Mouse (Mus musculus) heart, postnatal 0 days (tissue): Measurements from ENCODE around the gene Zcchc17. TPM values are rescaled to one million over a fixed set of nuclear protein-coding genes. Genes with fewer than 3 reads are reported as not detected.

Experiments used
- ATAC-seq: fragments of 200-750 bp; cut with Nextera tagmentation; 2 replicates; pipeline ENCODE4 v1.8.0; 2017; ENCODE audit warnings: low read depth, moderate number of reproducible peaks, moderate library complexity; ENCODE audit not compliant: insufficient read depth
- DNase-seq: peaks from one replicate; pipeline ENCODE4 v3.0.0-alpha.2; 2016; ENCODE audit warnings: low spot score
- H3K27ac ChIP-seq: fragments of 300-500 bp; sonication (generic); 2 replicates; pipeline ENCODE4 v1.5.1; 2014; ENCODE audit warnings: low read depth, mild to moderate bottlenecking
- H3K27me3 ChIP-seq: fragments of 300-500 bp; sonication (generic); 2 replicates; pipeline ENCODE4 v1.6.1; 2014; ENCODE audit warnings: low read length, mixed read lengths; ENCODE audit not compliant: control insufficient read depth, insufficient read depth
- H3K36me3 ChIP-seq: fragments of 300-500 bp; sonication (generic); replicated peaks from 2 replicates; pipeline ENCODE4 v1.6.1; 2014; ENCODE audit warnings: low read length, mixed read lengths; ENCODE audit not compliant: control insufficient read depth, insufficient read depth
- H3K4me1 ChIP-seq: fragments of 300-500 bp; sonication (generic); 2 replicates; pipeline ENCODE4 v1.6.1; 2014; ENCODE audit warnings: antibody characterized with exemption; ENCODE audit not compliant: control insufficient read depth, insufficient read depth
- H3K4me2 ChIP-seq: fragments of 300-500 bp; sonication (generic); 2 replicates; pipeline ENCODE4 v1.6.1; 2014; ENCODE audit warnings: low read depth, mild to moderate bottlenecking, low read length, moderate library complexity
- H3K4me3 ChIP-seq: fragments of 300-500 bp; sonication (generic); 2 replicates; pipeline ENCODE4 v1.5.1; 2014; ENCODE audit warnings: low read depth, low read length
- H3K9ac ChIP-seq: fragments of 300-500 bp; sonication (generic); replicated peaks from 2 replicates; pipeline ENCODE4 v1.6.1; 2014; ENCODE audit warnings: low read depth, low read length, mixed read lengths
- H3K9me3 ChIP-seq: fragments of 300-500 bp; sonication (generic); replicated peaks from 2 replicates; pipeline ENCODE4 v1.6.1; 2016; ENCODE audit warnings: low read length; ENCODE audit not compliant: control insufficient read depth
- CTCF ChIP-seq: IDR thresholded peaks from 2 replicates; pipeline ENCODE4 v1.5.1; 2016; ENCODE audit warnings: antibody characterized with exemption, control low read depth, low read depth
- EP300 ChIP-seq: IDR thresholded peaks from 2 replicates; pipeline ENCODE4 v1.6.1; 2016; ENCODE audit warnings: antibody characterized with exemption, low read depth
- WGBS: fragments of 180-500 bp; shearing (Covaris S2); extraction: QIAGEN DNeasy Blood & Tissue Kit; methylation state at CpG from one replicate; pipeline ENCODE4 v1.1.7; 2014; 5-methylcytosine and 5-hydroxymethylcytosine counted together
- polyA plus RNA-seq: library from polyadenylated mRNA; unstranded; fragments of >200 nt; fragmentation: Nextera tagmentation; extraction: Ambion mirVana; gene quantifications from 2 replicates; pipeline ENCODE4 v1.2.1, GENCODE M21; 2015
- total RNA-seq: library from RNA; depleted of rRNA; stranded (reverse); fragments of >200 nt; gene quantifications from 2 replicates; pipeline ENCODE4 v1.2.3, GENCODE M21; 2014; ENCODE audit warnings: low replicate concordance; rRNA removed

Zcchc17 gene
- total and polyA plus RNA-seq, 2 experiments from 2014 or later: 20.0 to 39.6 TPM

DNA sequence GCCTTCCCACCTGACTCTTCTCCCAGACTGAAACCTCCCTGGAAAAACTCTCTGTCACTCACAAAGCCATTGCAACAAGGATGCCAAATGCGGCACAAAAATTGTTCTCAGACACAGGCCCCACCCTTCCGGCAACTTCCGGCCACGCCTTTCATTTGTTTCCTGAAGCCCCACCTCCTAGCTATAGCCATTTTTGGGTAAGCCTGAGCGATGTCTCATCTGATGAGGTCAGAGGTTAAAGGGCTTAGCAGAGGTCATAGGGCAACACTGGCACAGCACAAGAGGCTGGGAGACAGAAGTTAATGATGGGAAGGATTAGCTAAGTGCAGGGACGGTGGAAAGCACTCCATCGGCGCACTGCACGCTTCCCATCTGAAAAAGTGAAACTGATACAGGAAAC is 93.1 kb downstream of the Zcchc17 start:
- peaks cover 22% of the 10 kb centered on the region for H3K27me3 ChIP-seq
- no peak overlapping the region for H3K27ac ChIP-seq
- DNase-seq: no peak
- TF ChIP-seq CTCF (no peak), EP300 (no peak)
- no peaks in the 10 kb centered on the region for H3K36me3 ChIP-seq
- ATAC-seq: no peak
- H3K4me2 ChIP-seq: no peak overlapping the region
- no peaks in the 10 kb centered on the region for H3K9me3 ChIP-seq
- no peak overlapping the region for H3K4me3 ChIP-seq
- no peak overlapping the region for H3K9ac ChIP-seq
- no peaks in the 10 kb centered on the region for H3K4me1 ChIP-seq
- 67% methylated on average over 9 of the region's 9 CpGs for WGBS

Other genes starting within 250 kb of the Zcchc17 start
- not detected in 2 replicates for gene Hcrtr1, start 220.6 kb downstream of the Zcchc17 start, total RNA-seq
- not detected in 2 replicates for gene Hcrtr1, start 220.6 kb downstream of the Zcchc17 start, polyA plus RNA-seq
- 128 and 168 TPM in 2 replicates for gene Tinagl1, start 184.8 kb downstream of the Zcchc17 start, total RNA-seq
- 56.1 and 61.3 TPM in 2 replicates for gene Tinagl1, start 184.8 kb downstream of the Zcchc17 start, polyA plus RNA-seq
- gene Gm853, start 137.5 kb downstream of the Zcchc17 start, total RNA-seq: not detected in 2 replicates
- gene Gm853, start 137.5 kb downstream of the Zcchc17 start, polyA plus RNA-seq: not detected in 2 replicates
- 1.3 and 1.9 TPM in 2 replicates for gene Serinc2, start 80.7 kb downstream of the Zcchc17 start, total RNA-seq
- 1.3 TPM in 2 replicates for gene Serinc2, start 80.7 kb downstream of the Zcchc17 start, polyA plus RNA-seq
- gene Fabp3, start 51.3 kb downstream of the Zcchc17 start, total RNA-seq: 2,071 and 3,924 TPM in 2 replicates
- 10,729 and 11,746 TPM in 2 replicates for gene Fabp3, start 51.3 kb downstream of the Zcchc17 start, polyA plus RNA-seq
- gene Gm10570, start 51.3 kb downstream of the Zcchc17 start, total RNA-seq: not detected in 2 replicates
- gene Gm10570, start 51.3 kb downstream of the Zcchc17 start, polyA plus RNA-seq: 2.1 and 2.8 TPM in 2 replicates
- 36.8 and 39.2 TPM in 2 replicates for gene Snrnp40, start 189 bp upstream of the Zcchc17 start, total RNA-seq
- gene Snrnp40, start 189 bp upstream of the Zcchc17 start, polyA plus RNA-seq: 41.2 and 41.4 TPM in 2 replicates
- 16.0 and 18.9 TPM in 2 replicates for gene Nkain1, start 214.2 kb upstream of the Zcchc17 start, total RNA-seq
- gene Nkain1, start 214.2 kb upstream of the Zcchc17 start, polyA plus RNA-seq: 0.53 and 0.85 TPM in 2 replicates